Mouse (Mus musculus): ENCODE results near the gene Ubtd2.

DNA sequence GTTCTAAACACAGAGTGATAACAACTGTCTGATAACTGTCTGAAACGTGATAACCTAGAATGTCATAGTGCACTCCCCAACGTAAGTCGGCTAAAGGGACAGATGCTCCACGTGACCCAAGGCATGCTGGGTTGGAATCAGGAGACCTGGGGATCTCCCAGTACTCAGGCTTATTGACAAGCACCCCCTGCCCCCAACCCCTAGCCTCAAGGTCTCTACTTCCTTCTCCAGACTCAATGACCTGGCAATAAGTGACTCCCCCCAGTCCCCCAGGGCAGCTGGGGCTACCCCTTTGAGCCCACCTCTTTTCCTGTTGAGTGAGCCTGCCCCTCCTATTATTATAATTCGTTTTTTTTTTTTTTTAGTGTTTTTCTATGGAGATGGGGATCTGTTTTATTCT lies 107.5 kb downstream of the Ubtd2 start:
- TF ChIP-seq CTCF (IDR thresholded peaks at IDR 0.05; ENCODE audit: extremely low read depth, insufficient read depth, insufficient read length, insufficient replicate concordance) (no peak), POLR2A (IDR thresholded peaks at IDR 0.05; ENCODE audit: low read depth, low read length) (no peak)
